Mouse (Mus musculus) liver, embryonic 15.5 days (tissue): ENCODE measurements around the gene Otud7b. TPM values are rescaled to one million over a fixed set of nuclear protein-coding genes. Genes with fewer than 3 reads are reported as not detected.
A peak's percentile ranks its signal among the peaks of the same experiment; 100 is the strongest.

ENCODE experiments used
- ATAC-seq: fragments of 200-750 bp; cut with Nextera tagmentation; 2 replicates; pipeline ENCODE4 v1.8.0; 2017; ENCODE audit warnings: moderate number of reproducible peaks, mild to moderate bottlenecking, moderate library complexity; ENCODE audit not compliant: insufficient read depth
- H3K27ac ChIP-seq: fragments of 300-500 bp; sonication (generic); replicated peaks from 2 replicates; pipeline ENCODE4 v1.5.1; 2015; ENCODE audit warnings: mild to moderate bottlenecking, inconsistent platforms
- H3K27me3 ChIP-seq: fragments of 300-500 bp; sonication (generic); 2 replicates; pipeline ENCODE4 v1.6.1; 2015; ENCODE audit warnings: mild to moderate bottlenecking, inconsistent platforms
- H3K36me3 ChIP-seq: fragments of 300-500 bp; sonication (generic); replicated peaks from 2 replicates; pipeline ENCODE4 v1.6.1; 2015; ENCODE audit warnings: moderate library complexity, mild to moderate bottlenecking, inconsistent platforms
- H3K4me1 ChIP-seq: fragments of 300-500 bp; sonication (generic); replicated peaks from 2 replicates; pipeline ENCODE4 v1.6.1; 2015; ENCODE audit warnings: inconsistent platforms
- H3K4me2 ChIP-seq: fragments of 300-500 bp; sonication (generic); 2 replicates; pipeline ENCODE4 v1.6.1; 2015; ENCODE audit warnings: moderate library complexity, mild to moderate bottlenecking, inconsistent platforms
- H3K4me3 ChIP-seq: fragments of 300-500 bp; sonication (generic); replicated peaks from 2 replicates; pipeline ENCODE4 v1.5.1; 2015; ENCODE audit warnings: mild to moderate bottlenecking, inconsistent platforms
- H3K9ac ChIP-seq: fragments of 300-500 bp; sonication (generic); 2 replicates; pipeline ENCODE4 v1.6.1; 2015; ENCODE audit warnings: moderate library complexity, mild to moderate bottlenecking, inconsistent platforms
- H3K9me3 ChIP-seq: fragments of 300-500 bp; sonication (generic); replicated peaks from 2 replicates; pipeline ENCODE4 v1.6.1; 2016; ENCODE audit warnings: inconsistent platforms
- WGBS: fragments of 180-500 bp; shearing (Covaris S2); methylation state at CpG from one replicate; pipeline ENCODE4 v1.1.7; 2015; ENCODE audit warnings: mixed read lengths; ENCODE audit not compliant: insufficient replicate concordance; 5-methylcytosine and 5-hydroxymethylcytosine counted together
- polyA plus RNA-seq: library from polyadenylated mRNA; unstranded; fragments of >200 nt; fragmentation: Nextera tagmentation; extraction: Ambion mirVana; gene quantifications from 2 replicates; pipeline ENCODE4 v1.2.1, GENCODE M21; 2015

Gene Otud7b
- polyA plus RNA-seq, 1 experiment from 2014 or later: 12.0 TPM

- Histone ChIP-seq H3K4me2 (peak overlapping the region; percentile 83), H3K4me1 (peaks cover 42% of the 10 kb centered on the region), H3K4me3 (peak overlapping the region; percentile 96), H3K27me3 (no peaks in the 10 kb centered on the region; the same call in 1 of the 2 replicates), H3K36me3 (no peaks in the 10 kb centered on the region), H3K27ac (peak overlapping the region; percentile 93), H3K9me3 (no peaks in the 10 kb centered on the region), H3K9ac (peak overlapping the region; percentile 98)
- ATAC-seq: peak; percentile 14; the same call in 1 of the 2 replicates
- 7% methylated on average over 8 of the region's 8 CpGs for WGBS
Measured at GRCm38 (mm10) chr3:96103901-96104260, 446 bp upstream of the Otud7b start.

- peak overlapping the region; percentile 83 for H3K4me2 ChIP-seq
- H3K36me3 ChIP-seq: 0 out of 2 replicates have a peak, but pooled peaks cover 2% of the 10 kb centered on the region
- H3K9me3 ChIP-seq: no peaks in the 10 kb centered on the region
- no peak for ATAC-seq
- peak overlapping the region; percentile 96 for H3K4me3 ChIP-seq
- H3K4me1 ChIP-seq: peaks cover 45% of the 10 kb centered on the region
- no peaks in the 10 kb centered on the region; the same call in 1 of the 2 replicates for H3K27me3 ChIP-seq
- WGBS: 7% methylated on average over 10 of the region's 10 CpGs
- peak overlapping the region; percentile 93 for H3K27ac ChIP-seq
- H3K9ac ChIP-seq: peak overlapping the region; percentile 98
Measured at GRCm38 (mm10) chr3:96105232-96105747, 963 bp downstream of the Otud7b start.

- 0 out of 2 replicates have a peak, but pooled peaks cover 2% of the 10 kb centered on the region for H3K36me3 ChIP-seq
- H3K9ac ChIP-seq: no peak overlapping the region
- no peak overlapping the region for H3K4me3 ChIP-seq
- no peaks in the 10 kb centered on the region for H3K9me3 ChIP-seq
- WGBS: 72% methylated on average over 4 of the region's 4 CpGs
- peak overlapping the region; percentile 83; the same call in 1 of the 2 replicates for H3K4me2 ChIP-seq
- no peaks in the 10 kb centered on the region; the same call in 1 of the 2 replicates for H3K27me3 ChIP-seq
- no peak overlapping the region for H3K27ac ChIP-seq
- peaks cover 45% of the 10 kb centered on the region for H3K4me1 ChIP-seq
- no peak for ATAC-seq
Measured at GRCm38 (mm10) chr3:96106151-96106550, 1.8 kb downstream of the Otud7b start.

GRCm38 (mm10) chr3:96108315-96108714 lies 4.0 kb downstream of the Otud7b start:
- Histone ChIP-seq H3K4me1 (peaks cover 34% of the 10 kb centered on the region), H3K27ac (no peak overlapping the region), H3K36me3 (0 out of 2 replicates have a peak, but pooled peaks cover 2% of the 10 kb centered on the region), H3K27me3 (no peaks in the 10 kb centered on the region), H3K9ac (no peak overlapping the region), H3K4me3 (no peak overlapping the region), H3K9me3 (no peaks in the 10 kb centered on the region), H3K4me2 (no peak overlapping the region)
- no peak for ATAC-seq
- WGBS: 95% methylated on average over 3 of the region's 3 CpGs

GRCm38 (mm10) chr3:96113251-96113650 lies 8.9 kb downstream of the Otud7b start:
- H3K36me3 ChIP-seq: 0 out of 2 replicates have a peak, but pooled peaks cover 2% of the 10 kb centered on the region
- no peak overlapping the region for H3K9ac ChIP-seq
- ATAC-seq: no peak
- no peak overlapping the region for H3K4me3 ChIP-seq
- H3K27me3 ChIP-seq: no peaks in the 10 kb centered on the region
- WGBS: 63% methylated on average over 3 of the region's 3 CpGs
- H3K9me3 ChIP-seq: no peaks in the 10 kb centered on the region
- H3K27ac ChIP-seq: no peak overlapping the region
- H3K4me2 ChIP-seq: no peak overlapping the region
- H3K4me1 ChIP-seq: peaks cover 17% of the 10 kb centered on the region

GRCm38 (mm10) chr3:96118142-96118541 lies 13.8 kb downstream of the Otud7b start:
- H3K36me3 ChIP-seq: no peaks in the 10 kb centered on the region
- no peaks in the 10 kb centered on the region for H3K27me3 ChIP-seq
- 28% methylated on average over 2 of the region's 2 CpGs for WGBS
- H3K4me2 ChIP-seq: no peak overlapping the region
- ATAC-seq: no peak
- H3K9ac ChIP-seq: no peak overlapping the region
- H3K4me3 ChIP-seq: no peak overlapping the region
- peaks cover 16% of the 10 kb centered on the region for H3K4me1 ChIP-seq
- H3K27ac ChIP-seq: no peak overlapping the region
- H3K9me3 ChIP-seq: no peaks in the 10 kb centered on the region

GRCm38 (mm10) chr3:96118702-96119101 lies 14.4 kb downstream of the Otud7b start:
- peaks cover 14% of the 10 kb centered on the region for H3K4me1 ChIP-seq
- no peak for ATAC-seq

GRCm38 (mm10) chr3:96124235-96124634 lies 19.9 kb downstream of the Otud7b start:
- Histone ChIP-seq H3K36me3 (no peaks in the 10 kb centered on the region), H3K27me3 (no peaks in the 10 kb centered on the region), H3K9me3 (no peaks in the 10 kb centered on the region), H3K4me2 (no peak overlapping the region), H3K4me1 (0 out of 2 replicates have a peak, but pooled peaks cover 4% of the 10 kb centered on the region), H3K27ac (no peak overlapping the region), H3K9ac (no peak overlapping the region), H3K4me3 (no peak overlapping the region)
- no peak for ATAC-seq
- WGBS: 72% methylated on average over 5 of the region's 5 CpGs

More at GRCm38 (mm10) chr3:96118702-96119101, 14.4 kb downstream of the Otud7b start:
- Histone ChIP-seq H3K27me3 (no peaks in the 10 kb centered on the region), H3K36me3 (no peaks in the 10 kb centered on the region), H3K9me3 (no peaks in the 10 kb centered on the region), H3K4me3 (no peak overlapping the region), H3K9ac (no peak overlapping the region), H3K27ac (no peak overlapping the region), H3K4me2 (no peak overlapping the region)
- WGBS: 30% methylated on average over 2 of the region's 2 CpGs

- H3K4me1 ChIP-seq: peaks cover 9% of the 10 kb centered on the region; the same call in 1 of the 2 replicates
- no peak overlapping the region for H3K4me3 ChIP-seq
- no peaks in the 10 kb centered on the region for H3K9me3 ChIP-seq
- H3K4me2 ChIP-seq: no peak overlapping the region
- no peak overlapping the region for H3K27ac ChIP-seq
- ATAC-seq: no peak
- H3K27me3 ChIP-seq: no peaks in the 10 kb centered on the region
- no peak overlapping the region for H3K9ac ChIP-seq
- H3K36me3 ChIP-seq: no peaks in the 10 kb centered on the region
Measured at GRCm38 (mm10) chr3:96128128-96128527, 23.8 kb downstream of the Otud7b start.

- Histone ChIP-seq H3K4me2 (no peak overlapping the region), H3K4me3 (no peak overlapping the region), H3K9ac (no peak overlapping the region), H3K36me3 (0 out of 2 replicates have a peak, but pooled peaks cover 9% of the 10 kb centered on the region), H3K27ac (no peak overlapping the region), H3K27me3 (no peaks in the 10 kb centered on the region), H3K4me1 (peaks cover 19% of the 10 kb centered on the region), H3K9me3 (no peaks in the 10 kb centered on the region)
- ATAC-seq: no peak
- 81% methylated on average over 3 of the region's 3 CpGs for WGBS
Measured at GRCm38 (mm10) chr3:96132478-96132877, 28.2 kb downstream of the Otud7b start.

GRCm38 (mm10) chr3:96133327-96133905 lies 29.1 kb downstream of the Otud7b start:
- Histone ChIP-seq H3K36me3 (0 out of 2 replicates have a peak, but pooled peaks cover 9% of the 10 kb centered on the region), H3K27ac (no peak overlapping the region), H3K9ac (no peak overlapping the region), H3K27me3 (no peaks in the 10 kb centered on the region), H3K4me3 (no peak overlapping the region), H3K9me3 (no peaks in the 10 kb centered on the region), H3K4me2 (no peak overlapping the region; the same call in 1 of the 2 replicates), H3K4me1 (peaks cover 17% of the 10 kb centered on the region)
- WGBS: 76% methylated on average over 11 of the region's 11 CpGs
- no peak for ATAC-seq
